Mouse (Mus musculus) urinary bladder, postnatal 14 days (tissue): ENCODE data around the gene Zdhhc18.

Source experiments
- DNase-seq: peaks from one replicate; pipeline ENCODE4 v3.0.0; 2021; ENCODE audit warnings: low spot score

Zdhhc18 gene

GRCm38 (mm10) chr4:133601721-133602218, 48.2 kb downstream of the Zdhhc18 start, which contains the start of gene Sfn:
Gene Sfn (minus strand): TSS chr4:133602168.
- peak; percentile 93 for DNase-seq

- DNase-seq, result no peak
Observed at GRCm38 (mm10) chr4:133600306-133600705, 49.6 kb downstream of the Zdhhc18 start.

- DNase-seq, result peak; percentile 97
Observed at GRCm38 (mm10) chr4:133599571-133600073, 50.3 kb downstream of the Zdhhc18 start.

DNA sequence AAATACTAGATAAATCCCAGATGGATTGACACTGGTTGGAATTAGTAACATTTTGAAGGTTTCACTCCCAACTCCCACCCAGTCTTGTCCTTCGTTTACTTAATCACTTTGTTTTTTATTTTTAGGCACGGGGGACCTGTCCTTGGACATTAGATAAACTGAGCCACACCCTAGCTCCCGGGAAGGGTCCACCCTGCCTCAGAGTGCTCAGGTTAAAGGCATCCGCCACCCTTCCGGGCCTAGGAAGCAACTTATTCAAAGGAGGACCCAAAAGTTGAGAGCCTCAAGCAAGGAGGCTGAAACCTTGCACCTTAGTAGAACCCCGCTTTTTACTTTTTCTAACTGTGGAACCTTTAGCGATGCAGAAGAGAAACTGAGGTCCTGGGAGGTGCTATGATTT, 50.8 kb downstream of the Zdhhc18 start:
- DNase-seq, result no peak

GRCm38 (mm10) chr4:133598616-133599015, 51.3 kb downstream of the Zdhhc18 start:
- peak; percentile 44 for DNase-seq

DNA sequence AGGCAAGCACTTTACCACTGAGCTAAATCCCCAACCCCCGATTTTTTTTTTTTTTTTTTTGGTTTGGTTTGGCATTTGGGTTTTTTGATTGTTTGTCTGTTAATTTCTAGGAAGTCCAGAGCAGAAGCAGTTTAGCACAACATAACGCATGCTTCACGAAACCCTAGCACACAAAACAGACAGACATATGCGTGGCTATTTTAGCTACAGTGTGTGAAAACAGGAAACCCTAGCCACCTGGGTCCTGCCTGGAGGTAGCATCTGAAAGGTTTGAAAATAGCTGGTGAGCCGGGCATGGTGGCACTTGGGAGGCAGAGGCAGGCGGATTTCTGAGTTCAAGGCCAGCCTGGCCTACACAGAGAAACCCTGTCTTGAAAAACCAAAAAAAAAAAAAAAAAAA, 53.9 kb downstream of the Zdhhc18 start:
- no peak for DNase-seq

DNA sequence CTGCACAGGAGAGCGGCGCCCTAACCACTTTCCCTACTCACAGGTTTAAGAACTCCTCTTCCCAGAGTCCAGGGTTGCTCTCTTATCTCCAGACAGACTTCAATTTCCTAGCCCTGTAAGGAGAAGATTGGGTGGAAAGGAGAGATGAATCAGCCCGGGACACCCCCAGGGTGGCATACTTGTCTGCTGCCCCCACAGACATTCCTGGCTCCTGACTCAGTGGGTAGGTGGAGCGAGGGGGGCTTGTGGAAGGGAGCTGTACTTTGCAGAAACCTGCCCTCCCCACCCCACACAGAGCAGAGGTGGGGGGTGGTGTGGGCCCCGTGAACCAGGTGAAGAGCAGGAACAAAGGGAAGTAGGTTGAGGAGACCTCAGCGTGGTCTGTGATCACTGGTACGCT, 54.4 kb downstream of the Zdhhc18 start:
- peak; percentile 56 for DNase-seq

DNA sequence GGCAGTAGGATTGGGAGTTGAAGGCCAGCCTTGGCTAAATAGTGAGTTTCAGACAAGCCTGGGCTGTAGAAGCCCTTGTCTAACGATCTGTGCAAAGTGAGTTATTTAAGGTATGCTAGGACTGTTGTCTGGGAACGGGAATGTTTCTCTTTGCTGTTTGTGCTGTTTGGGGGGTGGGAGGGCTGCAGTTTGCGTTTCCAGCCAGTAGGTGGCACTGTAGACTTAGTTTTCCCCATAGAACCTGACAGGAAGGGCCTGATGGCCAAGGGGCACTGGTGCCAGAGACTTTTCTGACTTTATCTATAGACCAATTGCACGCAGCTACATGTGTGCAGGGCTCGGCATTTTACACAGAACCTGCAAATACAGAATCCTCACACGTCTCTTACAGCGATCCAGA, 57.4 kb downstream of the Zdhhc18 start:
- peak; percentile 60 for DNase-seq

DNA sequence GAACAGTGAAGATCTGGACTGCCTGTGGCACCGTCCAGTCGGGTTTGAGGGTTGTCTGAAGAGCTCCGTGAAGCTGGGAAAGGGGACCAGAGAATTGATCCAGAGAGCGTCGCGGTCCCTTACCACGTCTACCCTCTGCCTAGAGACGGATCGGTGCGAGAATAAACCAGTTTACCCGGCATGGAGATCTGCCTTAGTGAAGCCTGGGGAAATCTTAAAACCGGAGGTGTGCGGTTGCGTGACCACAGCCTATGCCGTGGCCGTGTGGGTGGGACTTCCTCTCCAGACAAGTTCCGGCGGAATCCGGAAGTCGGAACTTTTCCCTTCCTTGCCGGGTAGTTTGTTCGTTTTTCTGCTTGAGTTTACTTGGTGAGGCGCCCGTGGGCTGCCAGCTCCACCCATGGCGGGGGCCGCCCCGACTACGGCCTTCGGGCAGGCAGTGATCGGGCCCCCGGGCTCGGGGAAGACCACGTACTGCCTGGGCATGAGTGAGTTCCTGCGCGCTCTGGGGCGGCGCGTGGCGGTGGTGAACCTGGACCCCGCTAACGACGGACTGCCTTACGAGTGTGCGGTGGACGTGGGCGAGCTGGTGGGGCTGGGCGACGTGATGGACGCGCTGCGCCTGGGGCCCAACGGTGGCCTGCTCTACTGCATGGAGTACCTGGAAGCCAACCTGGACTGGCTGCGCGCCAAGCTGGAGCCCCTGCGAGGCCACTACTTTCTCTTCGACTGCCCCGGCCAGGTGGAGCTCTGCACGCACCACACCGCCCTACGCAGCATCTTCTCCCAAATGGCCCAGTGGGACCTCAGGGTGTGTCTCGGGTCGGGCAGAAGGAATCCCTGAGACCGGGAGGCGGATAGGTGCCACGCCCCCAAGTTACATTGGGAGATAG, 65.6 kb downstream of the Zdhhc18 start, which contains the start of gene Gpn2:
TSS of gene Gpn2 (plus strand) at position 304 of the 893 bp plus-strand sequence.
- peak; percentile 85 for DNase-seq

- DNase-seq, result no peak
Observed at GRCm38 (mm10) chr4:133583690-133584058, 66.3 kb downstream of the Zdhhc18 start.

GRCm38 (mm10) chr4:133577983-133578382, 72.0 kb downstream of the Zdhhc18 start:
- DNase-seq, result no peak

DNA sequence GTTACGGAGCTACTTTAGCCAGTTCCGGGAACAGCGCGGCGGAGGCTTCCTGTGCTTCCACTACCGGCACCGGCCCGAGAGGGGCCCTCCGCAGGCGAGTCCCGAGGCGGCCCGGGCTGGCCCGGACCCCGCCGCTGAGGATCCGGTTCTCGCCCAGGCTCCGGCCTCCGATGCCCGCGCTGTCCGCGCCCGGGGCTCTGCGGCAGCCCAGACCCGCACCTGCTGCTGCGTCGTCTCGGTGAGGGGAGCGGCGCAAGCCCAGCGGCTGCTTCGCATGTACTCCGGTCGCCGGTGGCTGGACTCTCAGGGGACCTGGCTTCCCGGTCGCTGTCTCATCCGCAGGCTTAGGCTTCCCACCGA, 75.1 kb downstream of the Zdhhc18 start:
- DNase-seq, result no peak

DNA sequence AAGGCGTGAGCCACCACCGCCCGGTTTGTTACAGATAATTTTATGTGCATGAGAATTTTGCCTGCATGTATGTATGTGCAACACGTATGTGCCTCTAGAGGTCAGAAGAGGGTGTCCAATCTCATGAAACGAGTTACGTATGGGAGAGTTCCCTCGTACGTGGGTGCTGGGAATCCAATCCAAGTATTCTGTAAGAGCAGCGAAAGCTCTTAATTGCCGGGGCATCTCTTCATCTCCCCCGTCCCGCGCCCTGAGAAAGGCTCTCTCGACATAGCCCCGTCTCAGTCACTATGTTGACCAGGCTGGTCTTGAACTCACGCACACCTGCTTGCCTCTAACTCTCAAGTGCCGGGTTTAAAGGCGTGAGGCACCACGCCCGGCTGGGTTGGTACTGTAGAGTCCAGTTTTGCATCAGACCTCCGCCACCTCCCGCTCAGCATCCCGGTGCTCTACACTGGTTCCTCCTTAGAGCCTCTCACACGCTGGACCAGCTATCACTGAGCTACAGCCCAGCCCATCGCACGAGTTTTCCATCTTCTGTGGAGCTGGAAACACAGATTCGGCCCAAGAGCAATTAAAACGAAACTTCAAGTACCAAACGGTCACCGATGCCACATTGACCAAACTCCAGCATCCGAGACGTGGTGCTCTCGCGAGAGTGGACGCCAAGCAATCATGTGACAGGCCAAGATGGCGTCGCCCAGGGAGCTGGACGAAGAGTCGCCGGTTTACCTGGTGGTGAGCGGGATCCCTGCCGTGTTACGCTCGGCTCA, 75.7 kb downstream of the Zdhhc18 start, which contains the start of gene Gpatch3:
TSS of gene Gpatch3 (plus strand) at position 676 of the 773 bp plus-strand sequence.
- peak; percentile 94 for DNase-seq

DNA sequence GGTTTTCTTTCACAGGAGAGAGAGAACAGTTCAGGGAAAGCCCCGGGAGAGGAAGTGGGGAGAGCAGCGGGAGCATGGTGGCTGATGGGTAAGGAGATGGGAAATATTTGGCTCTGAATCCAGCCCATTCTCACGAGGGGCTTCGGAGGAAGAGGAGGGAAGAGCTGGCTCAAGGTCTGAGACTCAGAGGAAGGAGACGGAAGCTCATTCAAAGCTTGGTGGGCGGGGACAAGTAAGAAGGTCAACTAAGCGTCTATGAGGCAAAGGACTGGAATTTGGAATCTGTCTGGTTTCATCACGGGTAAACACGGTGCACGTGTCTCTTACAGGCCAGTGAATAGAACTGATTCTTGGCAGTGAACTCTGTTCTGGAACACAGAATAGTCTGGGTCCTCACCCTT, 79.9 kb downstream of the Zdhhc18 start:
- no peak for DNase-seq

GRCm38 (mm10) chr4:133569291-133570065, 80.5 kb downstream of the Zdhhc18 start:
- DNase-seq, result no peak

GRCm38 (mm10) chr4:133567251-133567650, 82.7 kb downstream of the Zdhhc18 start:
- no peak for DNase-seq

- DNase-seq, result peak; percentile 18
Observed at GRCm38 (mm10) chr4:133563123-133563571, 86.8 kb downstream of the Zdhhc18 start.

- DNase-seq, result no peak
Observed at GRCm38 (mm10) chr4:133561622-133562021, 88.3 kb downstream of the Zdhhc18 start.

GRCm38 (mm10) chr4:133559846-133560245, 90.1 kb downstream of the Zdhhc18 start:
- DNase-seq, result no peak

- no peak for DNase-seq
Observed at GRCm38 (mm10) chr4:133557041-133557717, 92.8 kb downstream of the Zdhhc18 start.
